ENCODE assay signal across 8 mouse cellular contexts in the genomic region with DNA sequence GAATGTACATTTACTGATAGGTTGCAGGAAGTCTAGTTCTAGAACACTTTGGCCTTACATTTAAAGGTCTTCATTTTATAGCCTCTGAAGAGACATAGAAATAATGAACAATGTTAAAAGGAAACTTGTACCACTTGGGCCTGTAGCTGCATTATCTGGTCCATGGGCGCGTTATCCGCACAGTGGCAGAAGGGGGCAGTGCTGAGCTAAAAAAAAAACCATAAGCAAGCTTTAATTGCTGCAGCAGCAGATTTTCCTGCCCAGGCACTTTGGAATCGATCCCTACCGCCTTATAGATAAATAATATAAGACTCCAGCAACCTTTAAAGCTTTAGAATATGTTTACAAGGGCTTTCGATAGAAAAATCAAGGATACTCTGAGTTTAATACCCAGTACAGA.
A peak's percentile ranks its signal among the peaks of the same experiment; 100 is the strongest.
DNase-seq lines count a peak whose midpoint lies in the region; ATAC-seq and TF ChIP-seq lines count a peak whose summit lies in the region.

No protein-coding gene starts in this region.

- no peak for ATAC-seq in neural tube, embryonic 11.5 days (ENCODE audit: insufficient read depth, low FRiP score, low TSS enrichment)
- no peak for ATAC-seq in neural tube, embryonic 15.5 days (ENCODE audit: low FRiP score)
- ATAC-seq in embryonic facial prominence, embryonic 14.5 days (ENCODE audit: low read depth), result no peak

- H3K4me3 ChIP-seq in neural tube, embryonic 11.5 days (ENCODE audit: low read depth, low read length), result no peak overlapping the region
- H3K4me3 ChIP-seq in neural tube, embryonic 15.5 days (replicated peaks), result no peak overlapping the region
- H3K4me3 ChIP-seq in bone marrow macrophage, adult 2 months (ENCODE audit: insufficient read depth, low read length), result no peak overlapping the region
- H3K4me3 ChIP-seq in embryonic facial prominence, embryonic 14.5 days (ENCODE audit: low read depth, low read length), result no peak overlapping the region
- H3K4me3 ChIP-seq in lung, adult 2 months (replicated peaks; ENCODE audit: extremely low read depth, low read depth, low read length), result no peak overlapping the region

- 31% methylated on average over 6 of the region's 6 CpGs for WGBS in neural tube, embryonic 11.5 days
- WGBS in neural tube, embryonic 15.5 days, result 22% methylated on average over 6 of the region's 6 CpGs
- WGBS in embryonic facial prominence, embryonic 14.5 days, result 22% methylated on average over 6 of the region's 6 CpGs
- WGBS in lung, adult 2 months, result 14% methylated on average over 6 of the region's 6 CpGs

- H3K27ac ChIP-seq in neural tube, embryonic 11.5 days (ENCODE audit: low read depth, low read length), result no peak overlapping the region
- no peak overlapping the region for H3K27ac ChIP-seq in neural tube, embryonic 15.5 days (replicated peaks)
- no peak overlapping the region for H3K27ac ChIP-seq in bone marrow macrophage, adult 2 months (ENCODE audit: insufficient read depth, low read depth, low read length)
- H3K27ac ChIP-seq in embryonic facial prominence, embryonic 14.5 days (replicated peaks; ENCODE audit: low read depth, low read length), result no peak overlapping the region

- H3K4me1 ChIP-seq in neural tube, embryonic 11.5 days (ENCODE audit: control insufficient read depth, insufficient read depth, low read length), result no peaks in the 10 kb centered on the region; the same call in 1 of the 2 replicates
- H3K4me1 ChIP-seq in neural tube, embryonic 15.5 days, result peaks cover 17% of the 10 kb centered on the region
- H3K4me1 ChIP-seq in bone marrow macrophage, adult 2 months (ENCODE audit: control insufficient read depth, insufficient read depth, low read length), result no peaks in the 10 kb centered on the region
- H3K4me1 ChIP-seq in embryonic facial prominence, embryonic 14.5 days (ENCODE audit: control insufficient read depth, insufficient read depth, low read length), result no peaks in the 10 kb centered on the region
- H3K4me1 ChIP-seq in lung, adult 2 months (ENCODE audit: control insufficient read depth, insufficient read depth, low read length), result no peaks in the 10 kb centered on the region; the same call in 1 of the 2 replicates

- TF ChIP-seq CTCF in bone marrow macrophage, adult 2 months (IDR thresholded peaks at IDR 0.05; ENCODE audit: low read depth, low read length), result peak; percentile 76
- TF ChIP-seq CTCF in lung, adult 2 months (IDR thresholded peaks at IDR 0.05; ENCODE audit: insufficient read depth, low read length), result peak; percentile 78

- DNase-seq in gastrocnemius, adult 18-20 months (ENCODE audit: low spot score), result peak; percentile 29
- no peak for DNase-seq in gastrocnemius, postnatal 25 days
- peak; percentile 59 for DNase-seq in neural tube, embryonic 11.5 days (ENCODE audit: low spot score)
- peak; percentile 34 for DNase-seq in embryonic facial prominence, embryonic 14.5 days (ENCODE audit: low spot score)
- DNase-seq in lung, adult 2 months, result peak; percentile 38
- peak; percentile 45 for DNase-seq in thymus, postnatal 0 days (ENCODE audit: low spot score)

- H3K9ac ChIP-seq in neural tube, embryonic 11.5 days (ENCODE audit: low read length), result no peak overlapping the region
- H3K9ac ChIP-seq in neural tube, embryonic 15.5 days (replicated peaks), result no peak overlapping the region
- H3K9ac ChIP-seq in embryonic facial prominence, embryonic 14.5 days (ENCODE audit: low read depth, low read length), result no peak overlapping the region

- no peaks in the 10 kb centered on the region for H3K27me3 ChIP-seq in neural tube, embryonic 11.5 days (ENCODE audit: control insufficient read depth, insufficient read depth, low read length)
- H3K27me3 ChIP-seq in neural tube, embryonic 15.5 days (replicated peaks), result no peaks in the 10 kb centered on the region
- H3K27me3 ChIP-seq in embryonic facial prominence, embryonic 14.5 days (replicated peaks; ENCODE audit: control insufficient read depth, insufficient read depth, low read length), result no peaks in the 10 kb centered on the region

- H3K4me2 ChIP-seq in neural tube, embryonic 11.5 days (ENCODE audit: low read depth), result no peak overlapping the region
- H3K4me2 ChIP-seq in neural tube, embryonic 15.5 days, result no peak overlapping the region
- no peak overlapping the region for H3K4me2 ChIP-seq in embryonic facial prominence, embryonic 14.5 days (ENCODE audit: low read depth, low read length)

- TF ChIP-seq POLR2A in bone marrow macrophage, adult 2 months (IDR thresholded peaks at IDR 0.05; ENCODE audit: borderline replicate concordance, low read depth, low read length), result no peak
- no peak for TF ChIP-seq POLR2A in lung, adult 2 months (IDR thresholded peaks at IDR 0.05; ENCODE audit: borderline replicate concordance, extremely low read depth, low read depth, low read length)

- H3K36me3 ChIP-seq in neural tube, embryonic 11.5 days (ENCODE audit: control insufficient read depth, insufficient read depth, low read length), result no peaks in the 10 kb centered on the region
- H3K36me3 ChIP-seq in neural tube, embryonic 15.5 days, result peaks cover 11% of the 10 kb centered on the region
- no peaks in the 10 kb centered on the region for H3K36me3 ChIP-seq in embryonic facial prominence, embryonic 14.5 days (ENCODE audit: control insufficient read depth, insufficient read depth, low read length)

- H3K9me3 ChIP-seq in neural tube, embryonic 11.5 days (ENCODE audit: control insufficient read depth, low read length), result no peaks in the 10 kb centered on the region
- H3K9me3 ChIP-seq in neural tube, embryonic 15.5 days (replicated peaks), result no peaks in the 10 kb centered on the region
- H3K9me3 ChIP-seq in embryonic facial prominence, embryonic 14.5 days (ENCODE audit: control insufficient read depth, low read length), result no peaks in the 10 kb centered on the region
